Mouse (Mus musculus): ENCODE data around the gene Icam4.

DNA sequence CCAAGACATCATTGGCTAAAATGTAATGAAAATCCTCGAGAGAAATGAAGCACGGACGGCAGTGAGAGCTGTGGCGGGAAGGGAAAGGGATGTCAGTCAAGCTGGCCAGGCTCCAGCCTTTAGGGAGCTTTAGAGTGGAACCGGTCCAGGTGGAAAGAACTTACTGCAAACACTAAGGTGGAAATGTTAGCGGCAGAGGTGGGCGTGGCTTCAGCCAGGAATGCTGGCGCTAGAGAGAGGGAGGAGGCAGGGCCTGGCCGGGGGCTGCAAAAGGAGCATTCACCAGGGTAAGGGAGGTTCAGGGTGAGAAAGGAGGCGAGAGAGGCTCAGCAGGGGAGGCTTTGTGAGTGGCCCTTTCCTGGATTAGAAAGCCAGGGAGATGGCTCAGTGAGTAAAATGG lies 38.3 kb upstream of the Icam4 start:
- no peak for TF ChIP-seq POLR2A (IDR thresholded peaks at IDR 0.05; ENCODE audit: control insufficient read depth, low read depth, low read length)
- TF ChIP-seq CTCF (IDR thresholded peaks at IDR 0.05; ENCODE audit: control insufficient read depth, insufficient read depth, insufficient replicate concordance, low read depth, low read length) = no peak

Measured in testis, adult 2 months (tissue).